Mouse (Mus musculus) left cerebral cortex, postnatal 14 days (tissue): Measurements from ENCODE around the gene Pemt. TPM values are rescaled to one million over a fixed set of nuclear protein-coding genes. Genes with fewer than 3 reads are reported as not detected.
"Not testable (repeated sequence)": the region's sequence is repeated elsewhere in the genome, so short reads cannot be mapped to it uniquely, and the experiment has no call there.

Experiments
- DNase-seq, 2 experiments: peaks; one replicate each; pipeline ENCODE4 v3.0.0; 2021 to 2022; ENCODE audit warnings: low spot score in 2 of 2, mixed read lengths in 1 of 2
- intact Hi-C: fragments of 180-260 bp; cut with DNase I; formaldehyde crosslinking; loops from one replicate; pipeline ENCODE4 v1.15.1; 2025
- total RNA-seq, 2 experiments: library from RNA; stranded (reverse); gene quantifications; 2 replicates each; pipeline ENCODE4 v1.2.3; 2021

Pemt gene
- total RNA-seq, 2 experiments from 2014 or later, result 4.9 to 6.1 TPM

GRCm38 (mm10) chr11:59963364-59964162, 82.7 kb downstream of the Pemt start:
- intact Hi-C loops, result loop anchor here (2.0 to 10.0 kb wide), 2 partner anchors 83 to 451 kb away; partner anchors contain the start of genes Atpaf2 and Gid4
- DNase-seq, result no peak

GRCm38 (mm10) chr11:59962590-59962989, 83.7 kb downstream of the Pemt start:
- DNase-seq, result no peak
- intact Hi-C loops, result loop anchor here (10.0 kb wide), 1 partner anchor 452 kb away; the partner anchor contains the start of genes Atpaf2 and Gid4

- intact Hi-C loops, result loop anchor here (10.0 kb wide), 1 partner anchor 453 kb away; the partner anchor contains the start of genes Atpaf2 and Gid4
- no peak for DNase-seq
These were observed 84.9 kb downstream of the Pemt start for GRCm38 (mm10) chr11:59961338-59961875.

- intact Hi-C loops, result loop anchor here (10.0 kb wide), 1 partner anchor 454 kb away; the partner anchor contains the start of genes Atpaf2 and Gid4
These were observed 85.6 kb downstream of the Pemt start for GRCm38 (mm10) chr11:59960476-59961337.

GRCm38 (mm10) chr11:59959453-59959852, 86.8 kb downstream of the Pemt start:
- intact Hi-C loops, result no loop called here
- DNase-seq, result no peak

More at GRCm38 (mm10) chr11:59960476-59961337, 85.6 kb downstream of the Pemt start:
- no peak for DNase-seq

- intact Hi-C loops, result no loop called here
- no peak for DNase-seq
These were observed 89.5 kb downstream of the Pemt start for GRCm38 (mm10) chr11:59956749-59957148.

- intact Hi-C loops, result no loop called here
These were observed 93.4 kb downstream of the Pemt start for GRCm38 (mm10) chr11:59952892-59953291.

GRCm38 (mm10) chr11:59948401-59948767, 97.9 kb downstream of the Pemt start:
- intact Hi-C loops, result loop anchor here (5.0 kb wide), 2 partner anchors 46 to 61 kb away; no protein-coding TSS in a partner anchor
- no peak for DNase-seq

More at GRCm38 (mm10) chr11:59952892-59953291, 93.4 kb downstream of the Pemt start:
- no peak for DNase-seq

GRCm38 (mm10) chr11:59947752-59948400, 98.4 kb downstream of the Pemt start, which contains the start of gene Med9:
Gene Med9 (plus strand): TSS chr11:59948206.
- intact Hi-C loops, result loop anchor here (5.0 kb wide), 2 partner anchors 46 to 61 kb away; no protein-coding TSS in a partner anchor
- DNase-seq, result peak; percentile 96 to 97

GRCm38 (mm10) chr11:59944855-59945254, 101.4 kb downstream of the Pemt start:
- intact Hi-C loops, result loop anchor here (5.0 kb wide), 2 partner anchors 43 to 58 kb away; no protein-coding TSS in a partner anchor
- DNase-seq, result not testable (repeated sequence)

- no peak for DNase-seq
- intact Hi-C loops, result no loop called here
These were observed 104.9 kb downstream of the Pemt start for GRCm38 (mm10) chr11:59941391-59941790.

GRCm38 (mm10) chr11:59940645-59941044, 105.6 kb downstream of the Pemt start:
- intact Hi-C loops, result no loop called here
- DNase-seq, result no peak

- intact Hi-C loops, result no loop called here
These were observed 106.5 kb downstream of the Pemt start for GRCm38 (mm10) chr11:59939821-59940220.

GRCm38 (mm10) chr11:59937615-59938014, 108.7 kb downstream of the Pemt start:
- DNase-seq, result no peak
- intact Hi-C loops, result no loop called here

More at GRCm38 (mm10) chr11:59939821-59940220, 106.5 kb downstream of the Pemt start:
- DNase-seq, result no peak

GRCm38 (mm10) chr11:59937023-59937422, 109.3 kb downstream of the Pemt start:
- no peak for DNase-seq
- intact Hi-C loops, result no loop called here

- DNase-seq, result no peak
- intact Hi-C loops, result no loop called here
These were observed 112.3 kb downstream of the Pemt start for GRCm38 (mm10) chr11:59933943-59934342.

GRCm38 (mm10) chr11:59932560-59933337, 113.5 kb downstream of the Pemt start:
- DNase-seq, result no peak
- intact Hi-C loops, result no loop called here

GRCm38 (mm10) chr11:59930031-59930430, 116.3 kb downstream of the Pemt start:
- no peak for DNase-seq
- intact Hi-C loops, result no loop called here
